Mouse (Mus musculus): ENCODE measurements around the gene Nebl.

DNA sequence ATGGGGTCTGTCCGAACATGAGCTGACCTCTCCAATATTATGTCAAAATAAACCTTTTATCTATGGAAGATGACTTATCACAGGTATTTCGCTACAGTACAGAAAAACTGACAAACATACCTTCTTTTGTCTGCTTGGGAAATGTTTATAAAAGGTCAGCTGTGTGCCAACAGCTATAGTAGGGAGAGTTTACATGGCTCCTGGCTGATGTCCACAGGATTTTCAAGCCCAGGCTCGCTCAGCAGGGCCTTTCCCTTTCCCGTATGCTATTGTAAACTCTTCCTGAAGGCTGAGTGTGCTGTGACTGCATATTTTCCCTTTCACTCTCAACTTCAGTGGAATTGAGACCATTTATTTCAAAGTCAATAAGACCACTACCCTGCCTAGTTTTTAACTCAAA is 17.1 kb downstream of the Nebl start:
- no peak for TF ChIP-seq EP300 (IDR thresholded peaks at IDR 0.05)
- TF ChIP-seq CTCF (IDR thresholded peaks at IDR 0.05), result no peak

All from lung, postnatal 0 days (tissue).